Mouse (Mus musculus) C3H10T1/2 (cell line): Measurements from ENCODE around the gene Psma6. TPM values are rescaled to one million over a fixed set of nuclear protein-coding genes. Genes with fewer than 3 reads are reported as not detected.

Experiments
- polyA plus RNA-seq, 2 experiments: library from polyadenylated mRNA; unstranded; fragments of >200 nt; fragmentation: generic; extraction: Trizol; gene quantifications; one replicate each; pipeline ENCODE4 v1.2.1; 2012; ENCODE audit warnings: missing spikeins in 2 of 2

Psma6 gene
- polyA plus RNA-seq: 100 to 1,000 TPM in 1 of 2 experiments, 10 to 100 TPM in 1; 74.4 to 208 TPM

DNA sequence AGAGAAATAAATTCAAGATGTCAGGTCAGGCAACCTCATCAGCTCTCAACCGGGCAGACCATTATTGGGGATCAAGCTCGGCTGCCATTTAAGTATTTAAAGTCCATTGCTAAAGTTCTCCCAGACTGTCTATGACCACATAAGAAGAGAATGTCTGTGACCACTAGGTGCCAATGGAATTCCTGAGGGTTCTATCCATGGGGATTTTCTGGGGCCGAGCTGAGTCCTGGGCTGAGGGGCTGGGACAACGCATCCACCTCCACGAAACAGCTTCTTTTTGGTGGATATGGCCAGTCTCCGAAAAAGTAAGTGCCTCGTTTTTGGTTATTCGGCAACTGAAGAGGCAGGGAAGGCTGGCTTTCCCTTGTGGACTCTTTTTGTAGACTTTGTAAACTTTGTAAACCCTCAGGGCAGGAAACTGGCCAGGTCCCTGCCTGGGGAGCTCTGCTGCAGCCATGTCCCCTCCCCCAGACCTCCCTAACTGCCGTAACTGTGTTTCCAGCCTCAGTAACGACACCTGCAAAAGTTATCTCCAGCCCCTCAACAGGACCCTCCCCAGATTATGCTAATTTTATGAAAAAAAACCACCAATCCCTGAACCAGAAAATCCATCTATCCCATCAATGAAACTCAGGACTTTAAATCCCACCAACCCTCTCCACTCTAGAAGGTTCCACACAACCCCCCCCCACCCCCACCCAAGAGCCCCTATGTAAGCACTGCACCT lies at the start of gene Psma6:
Gene Psma6, plus strand, starts transcription at position 200 of the 727 bp plus-strand sequence.

Other genes starting within 250 kb of the Psma6 start
- gene Srp54b, start 229.1 kb upstream of the Psma6 start, polyA plus RNA-seq: 1 to 10 TPM in 1 of 2 experiments, under 1 TPM in 1; 0.41 to 9.4 TPM
- gene 1700047I17Rik2, start 184.6 kb upstream of the Psma6 start, polyA plus RNA-seq: not detected
- 10 to 100 TPM in 1 of 2 experiments, under 1 TPM in 1; 0.94 to 10.6 TPM for gene Srp54c, start 154.1 kb upstream of the Psma6 start, polyA plus RNA-seq
- gene 1110008L16Rik, start 84.6 kb upstream of the Psma6 start, polyA plus RNA-seq: 10 to 100 TPM in 1 of 2 experiments, 1 to 10 TPM in 1; 4.0 to 10.8 TPM
- 1 to 10 TPM in 1 of 2 experiments, under 1 TPM in 1; 0.42 to 3.3 TPM for gene Ppp2r3c, start 81.2 kb upstream of the Psma6 start, polyA plus RNA-seq
- 10 to 100 TPM; 72.0 to 88.9 TPM for gene Nfkbia, start 108.4 kb downstream of the Psma6 start, polyA plus RNA-seq
- not detected for gene Aldoart2, start 181.0 kb downstream of the Psma6 start, polyA plus RNA-seq
- gene Insm2, start 215.2 kb downstream of the Psma6 start, polyA plus RNA-seq: under 1 TPM in 1 of 2 experiments, not detected in 1; 0.13 TPM